Mouse (Mus musculus): ENCODE results near the gene Slc34a1.
"Not testable (repeated sequence)": the region's sequence is repeated elsewhere in the genome, so short reads cannot be mapped to it uniquely, and the experiment has no call there.

Gene Slc34a1

DNA sequence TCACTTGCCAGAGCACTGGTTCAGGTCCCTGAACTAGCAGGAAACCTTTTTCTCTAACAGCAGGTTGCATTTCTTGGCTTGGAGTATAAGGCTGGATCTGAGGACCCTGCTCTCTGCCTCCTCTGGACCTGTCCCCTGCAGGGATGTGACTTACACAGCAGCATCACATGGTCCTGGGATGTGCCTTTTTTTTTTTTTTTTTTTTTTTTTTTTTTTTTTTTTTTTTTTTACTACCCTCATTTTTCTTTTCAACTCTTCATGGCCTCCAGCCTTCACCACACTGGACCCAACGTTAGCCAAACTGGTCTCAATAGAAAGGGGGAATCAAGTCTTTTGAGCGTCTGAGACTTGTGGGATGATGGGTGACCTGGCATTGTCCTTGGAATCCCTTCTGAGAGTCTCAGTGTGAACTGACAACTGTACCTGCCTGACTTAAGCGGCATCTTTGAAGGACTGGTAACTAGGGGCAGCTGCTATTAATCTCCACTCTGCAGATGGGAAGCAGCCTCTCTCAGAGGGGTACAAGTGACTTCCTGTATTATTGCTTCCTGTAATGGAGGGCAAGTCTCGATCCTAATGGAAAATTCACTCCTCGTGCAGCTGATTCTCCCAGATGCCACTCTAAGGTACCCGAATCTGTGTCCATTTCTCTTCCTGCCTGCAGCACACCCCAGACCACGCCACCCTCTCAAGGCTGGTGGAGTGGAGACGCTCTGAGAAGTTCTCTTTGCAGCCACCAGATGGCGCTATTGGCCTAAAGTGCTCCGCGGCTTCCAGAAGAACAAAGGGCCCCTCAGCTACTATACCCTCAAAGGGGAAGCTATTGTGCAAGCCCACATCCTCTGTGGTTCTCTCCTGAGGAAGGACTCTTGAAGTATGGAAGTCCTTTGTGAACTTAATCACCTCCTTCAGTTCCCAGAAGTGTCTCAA lies 7.1 kb downstream of the Slc34a1 start:
- peak; percentile 57 to 73 for DNase-seq (ENCODE audit: low spot score in 2 of 2)

DNA sequence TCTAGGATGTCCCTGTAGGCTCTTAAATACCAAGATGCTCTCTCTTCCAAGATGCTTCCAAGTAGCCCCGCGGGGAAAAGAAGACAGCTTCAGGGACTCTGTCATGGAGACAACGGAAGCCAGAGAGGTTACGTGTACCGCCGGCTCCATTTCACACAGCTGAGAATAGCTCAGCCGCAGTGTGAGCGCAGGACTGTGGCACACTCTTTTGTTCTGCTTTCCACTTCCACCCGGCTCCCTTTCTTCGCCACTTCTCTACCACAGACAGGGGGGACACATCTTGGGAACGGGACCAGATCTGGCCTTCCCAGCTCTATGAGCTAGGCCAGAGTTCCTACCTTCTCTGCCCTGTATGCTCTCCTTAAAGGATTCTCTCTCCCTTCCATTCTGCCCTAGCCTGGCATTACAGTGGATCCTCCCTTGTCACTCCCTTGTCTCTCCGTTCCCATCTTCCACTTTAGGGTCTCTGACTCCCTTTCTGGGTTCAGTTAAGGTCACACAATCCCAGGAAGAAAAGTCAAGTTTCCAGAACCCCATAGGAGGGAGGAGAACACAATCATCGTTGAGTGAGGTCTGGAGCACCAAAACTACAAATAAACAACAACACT lies 7.9 kb downstream of the Slc34a1 start:
- no peak for DNase-seq (ENCODE audit: low spot score in 2 of 2)

DNA sequence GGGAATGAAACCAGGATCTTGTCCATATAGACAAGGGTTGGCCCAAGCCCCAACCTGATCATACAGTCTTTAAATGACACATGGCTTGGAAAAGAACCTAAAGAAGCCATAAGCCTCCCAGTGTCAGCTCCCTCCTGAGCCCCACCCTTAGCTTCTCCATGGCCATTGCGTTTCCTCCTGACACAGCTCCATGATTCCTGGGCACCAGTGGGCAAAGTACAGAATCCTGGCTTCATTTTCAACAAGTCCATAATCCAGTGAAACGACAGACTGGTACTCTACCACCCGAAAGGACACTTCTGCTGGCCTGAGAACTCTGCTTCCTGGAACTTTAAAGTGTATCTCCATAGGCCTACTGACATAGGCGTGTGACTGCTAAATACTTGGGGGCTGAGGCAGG lies 9.4 kb downstream of the Slc34a1 start:
- no peak for DNase-seq (ENCODE audit: low spot score in 2 of 2)

- no peak for DNase-seq (ENCODE audit: low spot score in 2 of 2)
Observed at GRCm38 (mm10) chr13:55408546-55409120, 10.6 kb downstream of the Slc34a1 start.

DNA sequence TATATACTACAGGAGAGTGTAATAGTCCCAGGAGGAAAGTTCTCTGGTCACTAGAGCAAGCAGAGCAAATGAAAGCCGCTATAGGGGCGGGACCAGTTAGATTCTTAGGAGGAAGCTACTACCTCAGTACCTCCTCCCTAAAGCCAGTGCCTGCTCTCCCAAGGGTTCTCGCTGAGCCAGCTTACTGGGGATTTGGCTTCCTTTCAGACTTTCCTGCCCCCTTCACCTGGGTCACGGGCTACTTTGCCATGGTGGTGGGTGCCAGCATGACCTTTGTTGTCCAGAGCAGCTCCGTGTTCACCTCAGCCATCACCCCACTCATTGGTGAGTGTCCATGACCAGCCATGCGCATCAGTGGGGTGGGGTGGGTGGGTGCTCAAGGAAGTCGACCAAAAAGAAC lies 13.8 kb downstream of the Slc34a1 start:
- DNase-seq (ENCODE audit: low spot score in 2 of 2), result no peak

DNA sequence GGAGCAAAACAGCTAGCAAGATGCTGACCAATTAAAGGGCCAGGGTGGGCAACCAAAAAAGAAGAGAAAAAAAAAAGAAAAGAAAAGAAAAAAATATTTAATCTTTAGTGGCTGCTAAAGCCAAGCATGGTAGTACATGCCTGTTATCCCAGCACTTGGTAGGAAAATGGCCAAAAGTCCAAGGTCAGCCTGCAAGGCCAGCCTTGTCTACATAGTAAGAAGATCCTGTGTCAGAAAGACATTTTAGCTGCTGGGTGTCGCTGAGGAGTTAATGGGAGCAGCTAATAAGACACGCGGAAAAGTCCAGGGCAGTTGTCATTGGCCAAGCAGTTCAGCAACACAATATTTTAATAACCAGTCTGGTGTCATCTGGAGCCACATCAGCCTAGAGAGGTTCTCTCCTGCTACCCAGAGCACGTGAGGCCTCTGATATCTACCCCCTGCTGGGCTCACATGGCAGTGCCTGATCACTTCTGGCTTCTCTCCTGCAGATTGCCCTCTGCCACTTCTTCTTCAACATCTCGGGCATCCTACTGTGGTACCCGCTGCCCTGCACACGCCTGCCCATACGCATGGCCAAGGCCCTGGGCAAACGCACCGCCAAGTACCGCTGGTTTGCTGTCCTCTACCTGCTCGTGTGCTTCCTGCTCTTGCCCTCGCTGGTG lies 14.8 kb downstream of the Slc34a1 start:
- DNase-seq (ENCODE audit: low spot score in 2 of 2), result no peak

DNA sequence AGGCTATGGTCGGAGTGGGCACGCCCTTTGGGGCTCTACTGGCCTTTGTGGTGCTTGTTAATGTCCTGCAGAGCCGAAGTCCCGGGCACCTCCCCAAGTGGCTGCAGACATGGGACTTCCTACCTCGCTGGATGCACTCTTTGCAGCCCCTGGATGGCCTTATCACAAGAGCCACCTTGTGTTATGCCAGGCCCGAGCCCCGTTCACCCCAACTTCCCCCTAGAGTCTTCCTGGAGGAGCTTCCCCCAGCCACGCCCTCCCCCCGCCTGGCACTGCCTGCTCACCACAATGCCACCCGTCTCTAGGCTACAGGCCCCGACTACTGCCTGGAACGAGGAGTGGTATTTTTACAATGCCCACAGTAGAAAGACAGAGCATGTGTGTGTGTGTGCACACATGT lies 15.3 kb downstream of the Slc34a1 start:
- DNase-seq (ENCODE audit: low spot score in 2 of 2), result no peak

- peak; percentile 55 to 67 for DNase-seq (ENCODE audit: low spot score in 2 of 2)
Observed at GRCm38 (mm10) chr13:55414743-55415380, 16.9 kb downstream of the Slc34a1 start, which contains the start of gene Pfn3. TSS of gene Pfn3 (minus strand) at chr13:55415232.

DNA sequence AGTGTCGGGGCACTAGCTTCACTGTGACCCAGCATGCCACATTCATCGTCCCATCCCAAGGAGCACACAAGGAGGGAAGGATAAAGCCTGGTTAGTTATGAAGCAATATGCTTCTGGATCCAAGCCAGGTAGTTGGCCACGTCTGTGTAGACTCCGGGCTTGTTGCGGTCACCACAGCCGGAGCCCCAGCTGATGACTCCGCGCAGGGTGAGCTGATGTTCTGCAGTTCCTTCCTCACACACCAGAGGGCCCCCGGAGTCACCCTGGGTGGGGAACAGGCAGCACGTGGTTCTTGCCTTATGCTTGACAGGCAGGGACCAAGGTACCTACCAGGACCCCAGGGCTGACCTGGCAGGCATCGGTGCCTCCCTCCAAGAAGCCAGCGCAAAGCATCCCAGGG lies 20.0 kb downstream of the Slc34a1 start:
- DNase-seq (ENCODE audit: low spot score in 2 of 2), result peak; percentile 80 to 85

- DNase-seq (ENCODE audit: low spot score in 2 of 2), result no peak
Observed at GRCm38 (mm10) chr13:55419142-55419541, 21.2 kb downstream of the Slc34a1 start.

DNA sequence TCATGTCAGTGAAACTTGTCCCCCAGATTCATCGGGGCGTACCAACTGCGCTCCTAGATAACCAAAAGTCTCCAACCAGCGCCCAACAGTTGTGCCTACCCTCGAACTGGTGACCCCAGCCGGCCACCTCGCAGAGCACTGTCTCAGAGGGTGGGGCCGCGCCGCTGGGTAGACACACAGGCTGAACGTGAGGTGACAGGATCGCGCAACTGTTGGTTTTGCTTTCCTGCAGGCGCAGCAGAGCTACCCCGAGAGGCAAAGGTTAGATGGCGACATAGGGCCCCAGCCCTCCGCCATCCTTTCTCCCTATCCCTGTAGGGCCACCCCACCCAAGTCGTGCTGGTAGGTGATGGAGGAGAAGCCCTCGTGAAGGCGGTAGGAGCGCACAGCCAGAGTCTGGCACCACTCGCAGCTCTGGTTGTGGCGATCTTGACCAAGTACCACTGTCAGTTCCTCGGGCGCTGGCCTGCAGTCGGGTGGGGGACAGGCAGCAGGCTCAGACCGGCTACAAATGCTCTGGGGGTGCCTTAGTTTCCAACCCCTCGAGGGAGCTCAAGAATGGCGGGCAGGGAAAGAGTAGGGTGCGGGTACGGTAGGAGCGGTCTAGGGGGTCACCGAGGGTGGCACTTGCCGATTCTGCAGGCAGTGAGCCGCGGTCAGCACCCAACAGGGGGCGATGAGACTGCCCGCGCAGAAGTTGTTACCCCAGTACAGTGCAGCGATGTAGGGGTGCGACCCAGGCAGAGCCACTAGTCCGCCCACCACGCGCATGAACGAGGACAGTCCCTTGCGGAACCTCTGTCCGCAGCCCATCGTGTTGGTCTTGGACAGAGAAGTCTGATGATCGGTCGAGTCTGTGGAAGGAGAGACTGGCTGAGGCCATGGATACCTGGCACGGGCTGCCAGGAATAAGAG lies 22.3 kb downstream of the Slc34a1 start:
- no peak for DNase-seq (ENCODE audit: low spot score in 2 of 2)

DNA sequence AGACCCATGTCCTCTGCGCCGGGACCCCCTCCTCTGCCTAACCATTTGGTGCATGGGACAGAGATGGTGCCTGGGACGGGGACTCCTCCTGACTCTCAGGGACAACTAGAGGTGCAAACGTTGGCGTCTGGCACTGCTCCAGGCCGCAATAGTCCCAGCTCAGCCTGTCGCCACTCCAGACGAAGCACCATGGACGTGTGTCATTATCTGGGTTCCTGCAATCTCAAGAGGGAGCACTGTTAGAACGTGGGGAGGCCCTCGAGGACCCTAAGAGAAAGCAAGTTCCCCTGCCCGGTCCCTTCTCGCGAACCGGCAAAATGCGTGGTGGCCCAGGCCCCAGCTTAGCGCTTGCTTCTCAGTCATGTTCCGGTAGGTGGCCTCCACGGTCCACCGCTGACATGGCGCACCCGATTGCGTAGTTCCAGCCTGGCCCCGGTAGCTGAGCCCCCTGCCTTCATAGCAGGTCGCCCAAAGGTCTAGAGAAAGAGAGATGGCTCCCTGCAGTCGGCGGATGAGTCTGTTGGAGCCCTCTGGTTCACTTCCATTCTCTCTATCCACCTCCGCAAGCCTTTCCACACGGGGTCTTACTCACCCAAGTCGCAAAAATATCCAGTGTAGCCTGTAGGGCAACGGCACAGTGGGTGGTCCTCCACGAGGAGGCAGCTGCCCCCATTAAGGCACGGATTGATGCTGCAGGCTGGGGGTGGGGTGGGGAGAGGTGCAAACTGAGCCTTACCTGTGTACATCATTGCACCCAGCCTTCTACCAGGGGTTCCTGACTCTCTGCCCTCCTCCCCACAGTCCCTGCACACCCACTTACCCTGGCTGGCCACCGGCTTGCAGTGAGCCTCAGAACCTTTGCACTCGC lies 23.2 kb downstream of the Slc34a1 start:
- peak; percentile 48 to 54 for DNase-seq (ENCODE audit: low spot score in 2 of 2)

GRCm38 (mm10) chr13:55426613-55427012 lies 28.6 kb downstream of the Slc34a1 start, which contains the start of gene F12:
TSS of gene F12 (minus strand) at chr13:55426793.
- DNase-seq (ENCODE audit: low spot score in 2 of 2), result no peak

DNA sequence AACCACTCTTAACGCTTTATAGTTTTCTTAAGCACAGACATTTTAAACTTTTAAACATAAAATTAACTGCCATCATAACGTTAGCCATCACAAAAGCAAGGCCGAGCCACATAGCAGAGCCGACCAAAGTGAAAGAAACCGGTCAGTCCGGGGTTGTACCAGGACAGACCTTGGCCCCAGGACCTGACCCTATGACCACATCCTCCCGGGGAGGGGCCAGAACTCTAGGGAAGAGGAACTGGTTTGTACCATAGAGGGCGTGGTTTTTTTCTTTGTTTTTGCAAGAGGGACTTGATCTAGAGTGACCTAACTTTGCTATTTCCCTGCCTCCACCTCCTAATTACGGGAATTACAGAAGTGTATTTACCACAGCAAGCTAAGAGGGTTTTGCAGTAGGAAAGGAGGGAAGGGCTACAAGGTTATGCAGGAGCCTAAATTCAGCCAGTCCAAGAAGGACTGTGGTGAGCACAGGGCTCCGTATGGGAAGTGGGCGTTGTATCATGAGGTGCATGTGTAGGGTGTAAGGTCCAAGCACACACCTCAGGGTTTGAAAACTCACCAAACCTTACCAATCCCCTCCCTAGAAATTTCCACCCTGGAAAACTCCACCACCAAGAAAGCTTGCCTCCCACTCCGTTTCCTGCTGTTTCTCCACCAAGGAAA lies 31.4 kb downstream of the Slc34a1 start:
- DNase-seq (ENCODE audit: low spot score in 2 of 2), result no peak

DNA sequence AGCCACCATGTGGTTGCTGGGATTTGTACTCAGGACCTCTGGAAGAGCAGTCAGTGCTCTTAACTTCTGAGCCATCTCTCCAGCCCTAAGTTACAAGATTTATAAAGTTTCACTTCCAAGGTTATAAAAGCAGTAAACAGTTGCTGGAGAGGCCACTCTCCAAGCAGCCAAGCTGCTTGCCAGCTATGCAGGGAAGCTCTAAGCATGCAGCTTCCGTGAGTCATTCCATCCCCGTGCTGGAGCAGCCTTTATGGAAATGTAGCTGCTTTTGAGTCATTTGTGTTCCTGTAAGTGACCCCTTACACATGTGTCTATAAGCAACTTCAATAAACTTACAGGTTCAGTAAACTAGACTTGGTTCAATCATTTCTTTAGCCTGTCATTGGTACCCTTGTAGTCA lies 32.6 kb downstream of the Slc34a1 start:
- DNase-seq (ENCODE audit: low spot score in 2 of 2), result no peak

GRCm38 (mm10) chr13:55431889-55432685 lies 34.1 kb downstream of the Slc34a1 start:
- no peak for DNase-seq (ENCODE audit: low spot score in 2 of 2)

- DNase-seq (ENCODE audit: low spot score in 2 of 2), result not testable (repeated sequence)
Observed at GRCm38 (mm10) chr13:55437111-55437629, 39.2 kb downstream of the Slc34a1 start.

DNA sequence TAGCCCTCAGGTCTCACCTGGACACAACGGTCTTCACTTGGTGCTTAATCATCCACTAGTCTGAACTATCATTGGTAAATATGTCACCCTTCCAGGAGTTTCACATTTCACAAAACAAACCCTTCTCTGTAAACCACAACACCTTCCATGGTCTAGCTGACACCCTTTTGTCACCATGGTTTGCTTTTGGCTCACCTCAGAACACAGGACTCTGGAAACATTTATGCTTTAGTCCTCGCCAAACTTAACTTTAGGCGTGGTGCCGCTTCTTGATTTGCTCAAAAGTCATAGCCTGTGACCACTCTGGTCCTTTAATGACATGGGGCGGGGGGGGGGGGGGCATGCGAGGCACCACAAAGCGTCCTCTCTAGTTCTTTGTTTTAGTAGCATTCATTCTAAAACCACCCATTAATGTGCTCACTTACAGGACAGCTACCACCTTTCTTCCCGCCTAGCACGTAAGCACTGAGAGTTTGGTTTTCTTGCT lies 45.9 kb downstream of the Slc34a1 start:
- no peak for DNase-seq (ENCODE audit: low spot score in 2 of 2)

Data from frontal cortex, postnatal 25 days (tissue).